Mouse (Mus musculus) stomach, postnatal 0 days (tissue): ENCODE measurements around the gene Pepd. TPM values are rescaled to one million over a fixed set of nuclear protein-coding genes. Genes with fewer than 3 reads are reported as not detected.
A peak's percentile ranks its signal among the peaks of the same experiment; 100 is the strongest.

Experiments used
- ATAC-seq: fragments of 200-750 bp; cut with Nextera tagmentation; 2 replicates; pipeline ENCODE4 v1.8.0; 2017; ENCODE audit not compliant: low FRiP score, low TSS enrichment
- DNase-seq: peaks from one replicate; pipeline ENCODE4 v3.0.0-alpha.2; 2016; ENCODE audit warnings: low spot score
- H3K27ac ChIP-seq: fragments of 300-500 bp; sonication (generic); replicated peaks from 2 replicates; pipeline ENCODE4 v1.5.1; 2014; ENCODE audit warnings: mild to moderate bottlenecking, control low read depth
- H3K27me3 ChIP-seq: fragments of 300-500 bp; sonication (generic); 2 replicates; pipeline ENCODE4 v1.6.1; 2014; ENCODE audit warnings: low read length; ENCODE audit not compliant: control insufficient read depth, insufficient read depth
- H3K36me3 ChIP-seq: fragments of 300-500 bp; sonication (generic); 2 replicates; pipeline ENCODE4 v1.6.1; 2014; ENCODE audit warnings: low read length, mixed read lengths; ENCODE audit not compliant: control insufficient read depth, insufficient read depth
- H3K4me1 ChIP-seq: fragments of 300-500 bp; sonication (generic); replicated peaks from 2 replicates; pipeline ENCODE4 v1.6.1; 2014; ENCODE audit warnings: antibody characterized with exemption; ENCODE audit not compliant: control insufficient read depth, insufficient read depth
- H3K4me2 ChIP-seq: fragments of 300-500 bp; sonication (generic); replicated peaks from 2 replicates; pipeline ENCODE4 v1.6.1; 2014; ENCODE audit warnings: low read depth, mild to moderate bottlenecking, control low read depth, moderate library complexity
- H3K4me3 ChIP-seq: fragments of 300-500 bp; sonication (generic); 2 replicates; pipeline ENCODE4 v1.5.1; 2014; ENCODE audit warnings: low read depth, low read length, control low read depth
- H3K9ac ChIP-seq: fragments of 300-500 bp; sonication (generic); 2 replicates; pipeline ENCODE4 v1.6.1; 2014; ENCODE audit warnings: mild to moderate bottlenecking, low read length, control low read depth, mixed read lengths
- H3K9me3 ChIP-seq: fragments of 300-500 bp; sonication (generic); 2 replicates; pipeline ENCODE4 v1.6.1; 2016; ENCODE audit warnings: low read length; ENCODE audit not compliant: control insufficient read depth
- CTCF ChIP-seq: IDR thresholded peaks from 2 replicates; pipeline ENCODE4 v1.5.1; 2016; ENCODE audit warnings: antibody characterized with exemption, low read depth, mild to moderate bottlenecking, moderate library complexity
- EP300 ChIP-seq: optimal IDR thresholded peaks from 2 replicates; pipeline ENCODE3; 2016; ENCODE audit warnings: antibody characterized with exemption
- whole genome bisulfite sequencing: fragments of 180-500 bp; shearing (Covaris S2); extraction: QIAGEN DNeasy Blood & Tissue Kit; methylation state at CpG from one replicate; pipeline ENCODE4 v1.1.7; 2014; 5-methylcytosine and 5-hydroxymethylcytosine counted together
- polyA plus RNA-seq: library from polyadenylated mRNA; unstranded; fragments of >200 nt; fragmentation: Nextera tagmentation; extraction: Ambion mirVana; gene quantifications from 2 replicates; pipeline ENCODE4 v1.2.1, GENCODE M21; 2015

Pepd gene
- polyA plus RNA-seq, 1 experiment from 2014 or later, result 48.7 TPM

DNA sequence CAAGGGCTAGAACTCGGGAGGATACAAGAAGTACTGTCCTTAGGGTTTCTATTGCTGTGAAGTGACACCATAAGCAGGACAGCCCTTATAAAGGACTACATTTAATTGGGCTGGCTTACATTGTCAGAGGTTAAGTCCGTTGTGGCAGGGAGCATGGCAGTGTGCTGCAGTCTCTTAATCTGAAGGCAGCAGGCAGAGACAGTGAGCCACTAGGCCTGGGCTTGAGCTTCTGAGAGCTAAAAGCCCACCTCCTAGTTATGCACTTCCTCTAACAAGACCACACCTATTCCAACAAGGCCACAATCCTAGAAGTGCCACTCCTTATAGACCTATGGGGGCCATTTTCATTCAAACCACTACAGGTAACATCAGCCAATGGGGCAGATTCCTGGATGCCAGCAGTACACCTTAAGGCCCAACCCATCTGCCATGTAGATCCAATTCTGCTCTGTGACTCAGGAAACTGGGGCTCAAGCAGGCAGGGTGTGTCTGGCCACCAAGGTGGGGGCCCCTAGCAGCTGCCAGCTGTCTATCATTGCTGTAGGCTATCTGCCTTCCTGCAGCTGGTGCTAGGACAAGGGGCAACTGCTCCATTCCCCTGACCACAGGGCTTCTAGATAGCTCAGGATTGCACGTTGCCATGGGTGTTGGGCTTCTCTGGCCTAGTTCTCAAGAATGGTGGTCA, 56.7 kb downstream of the Pepd start:
- no peak overlapping the region for H3K9ac ChIP-seq
- H3K4me3 ChIP-seq, result no peak overlapping the region
- no peaks in the 10 kb centered on the region for H3K4me1 ChIP-seq
- no peaks in the 10 kb centered on the region for H3K27me3 ChIP-seq
- DNase-seq (no peak), ATAC-seq (peak; percentile 62; the same call in 1 of the 2 replicates)
- 91% methylated on average over 3 of the region's 3 CpGs for WGBS
- TF ChIP-seq EP300 (no peak), CTCF (no peak)
- no peak overlapping the region for H3K27ac ChIP-seq
- no peak overlapping the region for H3K4me2 ChIP-seq
- no peaks in the 10 kb centered on the region for H3K9me3 ChIP-seq
- peaks cover 6% of the 10 kb centered on the region; the same call in 1 of the 2 replicates for H3K36me3 ChIP-seq

- Histone ChIP-seq H3K4me3 (no peak overlapping the region), H3K9ac (no peak overlapping the region), H3K4me2 (no peak overlapping the region), H3K4me1 (no peaks in the 10 kb centered on the region), H3K27me3 (no peaks in the 10 kb centered on the region), H3K36me3 (peaks cover 6% of the 10 kb centered on the region; the same call in 1 of the 2 replicates), H3K9me3 (no peaks in the 10 kb centered on the region), H3K27ac (no peak overlapping the region)
- 93% methylated on average over 10 of the region's 10 CpGs for WGBS
- TF ChIP-seq EP300 (no peak), CTCF (no peak)
- no peak for ATAC-seq
- no peak for DNase-seq
These were observed 59.6 kb downstream of the Pepd start for GRCm38 (mm10) chr7:34971826-34972225.

GRCm38 (mm10) chr7:34972990-34973440, 60.8 kb downstream of the Pepd start:
- Histone ChIP-seq H3K9ac (no peak overlapping the region), H3K27ac (no peak overlapping the region), H3K4me1 (no peaks in the 10 kb centered on the region), H3K27me3 (no peaks in the 10 kb centered on the region), H3K36me3 (peaks cover 6% of the 10 kb centered on the region; the same call in 1 of the 2 replicates), H3K4me2 (no peak overlapping the region), H3K4me3 (no peak overlapping the region), H3K9me3 (no peaks in the 10 kb centered on the region)
- TF ChIP-seq CTCF (no peak), EP300 (no peak)
- ATAC-seq, result no peak
- WGBS, result 61% methylated on average over 4 of the region's 4 CpGs
- no peak for DNase-seq

DNA sequence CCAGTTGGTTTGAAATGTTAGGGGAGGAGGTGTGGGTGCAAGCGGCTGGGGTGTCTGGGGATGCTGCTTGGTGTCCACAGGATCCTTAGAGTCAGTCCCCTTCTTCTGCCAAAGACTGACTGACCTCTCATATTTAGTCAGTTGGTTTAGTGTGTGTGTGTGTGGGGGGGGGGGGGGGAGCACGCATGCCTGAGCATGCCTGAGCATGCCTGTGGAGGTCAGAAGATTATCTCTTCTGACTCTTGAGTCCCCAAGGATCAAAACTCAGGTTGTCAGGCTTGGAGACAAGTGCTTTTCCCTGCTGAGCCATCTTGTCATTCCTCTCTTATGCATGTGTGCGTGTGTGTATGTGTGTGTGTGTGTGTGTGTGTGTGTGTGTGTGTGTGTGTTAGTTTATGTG, 61.7 kb downstream of the Pepd start:
- Histone ChIP-seq H3K9me3 (no peaks in the 10 kb centered on the region), H3K27me3 (no peaks in the 10 kb centered on the region), H3K4me2 (no peak overlapping the region), H3K4me1 (no peaks in the 10 kb centered on the region), H3K36me3 (peaks cover 6% of the 10 kb centered on the region; the same call in 1 of the 2 replicates), H3K9ac (no peak overlapping the region), H3K27ac (no peak overlapping the region), H3K4me3 (no peak overlapping the region)
- ATAC-seq, result no peak
- no peak for DNase-seq
- WGBS, result 54% methylated on average over 3 of the region's 3 CpGs
- no peak for TF ChIP-seq CTCF
- TF ChIP-seq EP300, result no peak

DNA sequence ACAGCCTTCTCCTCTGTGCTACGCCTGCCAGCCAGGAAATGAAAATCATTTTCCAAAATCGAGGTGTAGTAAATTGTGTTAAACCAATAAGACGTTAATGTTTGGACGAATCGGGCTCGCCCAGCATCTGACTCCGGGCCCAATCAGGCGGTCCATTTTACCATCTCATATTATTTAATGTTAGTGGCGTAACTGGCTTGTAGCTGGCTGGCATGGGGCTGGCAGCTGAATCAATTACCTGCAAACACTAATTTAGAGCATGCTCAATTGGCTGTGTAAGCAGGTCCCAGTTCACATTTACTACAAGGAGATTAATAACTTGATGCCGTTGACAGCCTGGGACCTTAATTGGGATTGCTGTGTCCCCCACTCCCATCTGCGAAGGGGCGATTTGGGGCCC, 63.7 kb downstream of the Pepd start:
- 91% methylated on average over 12 of the region's 12 CpGs for WGBS
- H3K36me3 ChIP-seq, result 0 out of 2 replicates have a peak, but pooled peaks cover 2% of the 10 kb centered on the region
- DNase-seq (no peak), ATAC-seq (no peak)
- no peak overlapping the region for H3K27ac ChIP-seq
- H3K9me3 ChIP-seq, result no peaks in the 10 kb centered on the region
- H3K4me2 ChIP-seq, result no peak overlapping the region
- no peak overlapping the region for H3K9ac ChIP-seq
- no peaks in the 10 kb centered on the region for H3K27me3 ChIP-seq
- no peak for TF ChIP-seq EP300
- TF ChIP-seq CTCF, result no peak
- H3K4me1 ChIP-seq, result no peaks in the 10 kb centered on the region
- no peak overlapping the region for H3K4me3 ChIP-seq

DNA sequence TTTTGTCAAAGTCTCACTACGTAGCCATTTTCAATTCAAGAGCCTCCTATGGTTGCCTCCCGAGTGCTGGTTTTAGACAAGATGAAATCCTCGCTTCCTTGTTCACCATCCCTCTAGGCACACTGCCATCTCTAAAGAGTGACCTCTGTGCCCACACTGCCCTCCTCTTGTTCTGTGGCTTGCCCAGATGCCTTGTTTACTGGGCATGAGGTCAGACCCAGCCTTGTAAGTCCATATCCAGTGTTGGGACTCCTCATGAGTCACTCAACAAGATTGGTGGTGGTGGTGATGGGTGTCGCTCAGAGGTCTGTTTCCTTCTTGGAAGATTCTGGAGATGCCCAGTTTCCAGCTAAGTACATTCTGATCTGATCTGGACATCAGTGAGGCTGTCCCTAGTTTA, 65.2 kb downstream of the Pepd start:
- no peak for ATAC-seq
- TF ChIP-seq CTCF (no peak), EP300 (no peak)
- Histone ChIP-seq H3K9me3 (no peaks in the 10 kb centered on the region), H3K9ac (no peak overlapping the region), H3K27me3 (no peaks in the 10 kb centered on the region), H3K36me3 (0 out of 2 replicates have a peak, but pooled peaks cover 2% of the 10 kb centered on the region), H3K27ac (no peak overlapping the region), H3K4me2 (no peak overlapping the region), H3K4me1 (no peaks in the 10 kb centered on the region), H3K4me3 (no peak overlapping the region)
- no peak for DNase-seq
- 85% methylated on average over 4 of the region's 4 CpGs for WGBS
